Mouse (Mus musculus) stomach, embryonic 16.5 days (tissue): ENCODE measurements around the gene Fa2h. TPM values are rescaled to one million over a fixed set of nuclear protein-coding genes. Genes with fewer than 3 reads are reported as not detected.
"Not testable (repeated sequence)": the region's sequence is repeated elsewhere in the genome, so short reads cannot be mapped to it uniquely, and the experiment has no call there.

Experiments
- ATAC-seq: fragments of 200-750 bp; cut with Nextera tagmentation; 2 replicates; pipeline ENCODE4 v1.8.0; 2017; ENCODE audit warnings: moderate number of reproducible peaks, moderate TSS enrichment; ENCODE audit not compliant: insufficient read depth, low FRiP score
- H3K27ac ChIP-seq: fragments of 300-500 bp; sonication (generic); 2 replicates; pipeline ENCODE4 v1.5.1; 2014; ENCODE audit warnings: low read length
- H3K27me3 ChIP-seq: fragments of 300-500 bp; sonication (generic); 2 replicates; pipeline ENCODE4 v1.6.1; 2014; ENCODE audit warnings: low read length, control low read depth, mixed read lengths; ENCODE audit not compliant: control insufficient read depth, insufficient read depth
- H3K36me3 ChIP-seq: fragments of 300-500 bp; sonication (generic); 2 replicates; pipeline ENCODE4 v1.6.1; 2014; ENCODE audit warnings: low read length; ENCODE audit not compliant: control insufficient read depth, insufficient read depth
- H3K4me1 ChIP-seq: fragments of 300-500 bp; sonication (generic); 2 replicates; pipeline ENCODE4 v1.6.1; 2014; ENCODE audit warnings: low read length, control low read depth, mixed read lengths; ENCODE audit not compliant: control insufficient read depth, insufficient read depth
- H3K4me2 ChIP-seq: fragments of 300-500 bp; sonication (generic); 2 replicates; pipeline ENCODE4 v1.6.1; 2014; ENCODE audit warnings: low read depth, low read length, mixed read lengths
- H3K4me3 ChIP-seq: fragments of 300-500 bp; sonication (generic); replicated peaks from 2 replicates; pipeline ENCODE4 v1.5.1; 2014; ENCODE audit warnings: mild to moderate bottlenecking, low read length
- H3K9ac ChIP-seq: fragments of 300-500 bp; sonication (generic); 2 replicates; pipeline ENCODE4 v1.6.1; 2014; ENCODE audit warnings: low read length
- H3K9me3 ChIP-seq: fragments of 300-500 bp; sonication (generic); replicated peaks from 2 replicates; pipeline ENCODE4 v1.6.1; 2016; ENCODE audit warnings: low read length, control low read depth; ENCODE audit not compliant: control insufficient read depth
- WGBS: fragments of 180-500 bp; shearing (Covaris S2); extraction: QIAGEN DNeasy Blood & Tissue Kit; methylation state at CpG from one replicate; pipeline ENCODE4 v1.1.7; 2014; 5-methylcytosine and 5-hydroxymethylcytosine counted together
- polyA plus RNA-seq: library from polyadenylated mRNA; unstranded; fragments of >200 nt; fragmentation: Nextera tagmentation; extraction: Ambion mirVana; gene quantifications from 2 replicates; pipeline ENCODE4 v1.2.1, GENCODE M21; 2015

The Fa2h gene
- polyA plus RNA-seq, 1 experiment from 2014 or later = 5.9 TPM

- no peak for ATAC-seq
- H3K4me1 ChIP-seq = no peaks in the 10 kb centered on the region
- WGBS = 76% methylated on average over 3 of the region's 3 CpGs
Observed at GRCm38 (mm10) chr8:111312758-111313162, 80.9 kb downstream of the Fa2h start.

GRCm38 (mm10) chr8:111310006-111310405, 83.6 kb downstream of the Fa2h start:
- H3K4me3 ChIP-seq, H3K9ac ChIP-seq, H3K4me1 ChIP-seq, H3K27me3 ChIP-seq, ATAC-seq, H3K4me2 ChIP-seq, H3K9me3 ChIP-seq, H3K36me3 ChIP-seq, H3K27ac ChIP-seq: not testable (repeated sequence)
- WGBS = 86% methylated on average over 15 of the region's 15 CpGs

More at GRCm38 (mm10) chr8:111312758-111313162, 80.9 kb downstream of the Fa2h start:
- Histone ChIP-seq H3K9ac (no peak overlapping the region), H3K9me3 (no peaks in the 10 kb centered on the region), H3K4me2 (no peak overlapping the region), H3K27me3 (no peaks in the 10 kb centered on the region), H3K4me3 (no peak overlapping the region), H3K36me3 (no peaks in the 10 kb centered on the region), H3K27ac (no peak overlapping the region)

GRCm38 (mm10) chr8:111305031-111305730, 88.4 kb downstream of the Fa2h start:
- Histone ChIP-seq H3K36me3 (no peaks in the 10 kb centered on the region), H3K27me3 (no peaks in the 10 kb centered on the region), H3K9me3 (no peaks in the 10 kb centered on the region), H3K4me3 (no peak overlapping the region; the same call in 1 of the 2 replicates), H3K4me1 (no peaks in the 10 kb centered on the region), H3K9ac (no peak overlapping the region), H3K27ac (no peak overlapping the region), H3K4me2 (no peak overlapping the region)
- WGBS = 31% methylated on average over 5 of the region's 5 CpGs
- ATAC-seq = no peak

- Histone ChIP-seq H3K9ac (no peak overlapping the region), H3K27ac (no peak overlapping the region), H3K4me3 (no peak overlapping the region), H3K9me3 (no peaks in the 10 kb centered on the region), H3K27me3 (no peaks in the 10 kb centered on the region), H3K4me1 (no peaks in the 10 kb centered on the region), H3K4me2 (no peak overlapping the region), H3K36me3 (no peaks in the 10 kb centered on the region)
- ATAC-seq = no peak
- WGBS = 88% methylated on average over 3 of the region's 3 CpGs
Observed at GRCm38 (mm10) chr8:111304359-111304758, 89.3 kb downstream of the Fa2h start.

- not testable (repeated sequence) for H3K27me3 ChIP-seq, H3K4me3 ChIP-seq, H3K9ac ChIP-seq, H3K27ac ChIP-seq, H3K4me2 ChIP-seq, H3K4me1 ChIP-seq, ATAC-seq, H3K9me3 ChIP-seq, H3K36me3 ChIP-seq
- 78% methylated on average over 5 of the region's 5 CpGs for WGBS
Observed at GRCm38 (mm10) chr8:111303076-111303803, 90.4 kb downstream of the Fa2h start.

- no peak for ATAC-seq
- Histone ChIP-seq H3K27me3 (no peaks in the 10 kb centered on the region), H3K4me3 (peak overlapping the region; percentile 23), H3K36me3 (0 out of 2 replicates have a peak, but pooled peaks cover 4% of the 10 kb centered on the region), H3K27ac (peak overlapping the region; percentile 25; the same call in 1 of the 2 replicates), H3K9ac (no peak overlapping the region), H3K4me1 (peaks cover 7% of the 10 kb centered on the region; the same call in 1 of the 2 replicates), H3K9me3 (no peaks in the 10 kb centered on the region), H3K4me2 (peak overlapping the region; percentile 38)
- WGBS = 62% methylated on average over 11 of the region's 11 CpGs
Observed at GRCm38 (mm10) chr8:111300597-111301546, 92.8 kb downstream of the Fa2h start.

- Histone ChIP-seq H3K9ac (peak within 1 kb of the TSS; percentile 96), H3K27ac (peak within 1 kb of the TSS; percentile 94), H3K4me1 (peaks cover 10% of the 10 kb centered on the region; the same call in 1 of the 2 replicates), H3K36me3 (0 out of 2 replicates have a peak, but pooled peaks cover 4% of the 10 kb centered on the region), H3K9me3 (no peaks in the 10 kb centered on the region), H3K4me3 (peak within 1 kb of the TSS; percentile 97), H3K27me3 (no peaks in the 10 kb centered on the region), H3K4me2 (peak within 1 kb of the TSS; percentile 65)
- peak; percentile 99 for ATAC-seq
- under 1% methylated on average over 67 of the region's 67 CpGs for WGBS
Observed at GRCm38 (mm10) chr8:111299821-111300568, 93.6 kb downstream of the Fa2h start, which contains the start of gene Rfwd3. Gene Rfwd3, minus strand, starts transcription at chr8:111300222.

- no peak for ATAC-seq
- no peaks in the 10 kb centered on the region for H3K27me3 ChIP-seq
- H3K9ac ChIP-seq = peak overlapping the region; percentile 96
- under 1% methylated on average over 28 of the region's 28 CpGs for WGBS
- H3K9me3 ChIP-seq = no peaks in the 10 kb centered on the region
- H3K36me3 ChIP-seq = 0 out of 2 replicates have a peak, but pooled peaks cover 4% of the 10 kb centered on the region
- H3K4me1 ChIP-seq = peaks cover 10% of the 10 kb centered on the region; the same call in 1 of the 2 replicates
- H3K27ac ChIP-seq = peak overlapping the region; percentile 94
- H3K4me2 ChIP-seq = peak overlapping the region; percentile 65
- peak overlapping the region; percentile 97 for H3K4me3 ChIP-seq
Observed at GRCm38 (mm10) chr8:111299363-111299820, 94.2 kb downstream of the Fa2h start.
